Mouse (Mus musculus) bone marrow, adult 2 months (tissue): ENCODE measurements around the gene Clcn2.

Source experiments
- CTCF ChIP-seq: fragments of 200-500 bp; IDR thresholded peaks from 2 replicates; pipeline ENCODE4 v1.5.1; 2011; ENCODE audit warnings: low read length, control low read depth; ENCODE audit not compliant: control insufficient read depth, insufficient read depth
- POLR2A ChIP-seq: fragments of 200-500 bp; IDR thresholded peaks from 2 replicates; pipeline ENCODE4 v1.6.1; 2011; ENCODE audit warnings: low read depth, mild to moderate bottlenecking, control low read depth, low read length, borderline replicate concordance; ENCODE audit not compliant: control insufficient read depth

GRCm38 (mm10) chr16:20732251-20732924, 14.8 kb upstream of the Clcn2 start:
- TF ChIP-seq CTCF, result no peak
- TF ChIP-seq POLR2A, result no peak
